Mouse (Mus musculus) midbrain, postnatal 0 days (tissue): Measurements from ENCODE around the gene H3f3a. TPM values are rescaled to one million over a fixed set of nuclear protein-coding genes. Genes with fewer than 3 reads are reported as not detected.

Source experiments
- ATAC-seq: fragments of 200-750 bp; cut with Nextera tagmentation; 2 replicates; pipeline ENCODE4 v1.8.0; 2017; ENCODE audit warnings: moderate number of reproducible peaks, mild to moderate bottlenecking, moderate TSS enrichment, moderate library complexity; ENCODE audit not compliant: low FRiP score
- DNase-seq: peaks from one replicate; pipeline ENCODE4 v3.0.0-alpha.2; 2015; ENCODE audit warnings: low spot score
- H3K27ac ChIP-seq: fragments of 300-500 bp; sonication (generic); 2 replicates; pipeline ENCODE4 v1.5.1; 2014; ENCODE audit warnings: low read depth, mild to moderate bottlenecking, low read length, mixed read lengths
- H3K27me3 ChIP-seq: fragments of 300-500 bp; sonication (generic); 2 replicates; pipeline ENCODE4 v1.6.1; 2014; ENCODE audit warnings: low read length, control low read depth, mixed read lengths; ENCODE audit not compliant: insufficient read depth
- H3K36me3 ChIP-seq: fragments of 300-500 bp; sonication (generic); 2 replicates; pipeline ENCODE4 v1.6.1; 2014; ENCODE audit warnings: low read length, control low read depth, mixed read lengths; ENCODE audit not compliant: insufficient read depth
- H3K4me1 ChIP-seq: fragments of 300-500 bp; sonication (generic); 2 replicates; pipeline ENCODE4 v1.6.1; 2014; ENCODE audit warnings: mild to moderate bottlenecking, control low read depth, antibody characterized with exemption, low read length, mixed read lengths; ENCODE audit not compliant: insufficient read depth
- H3K4me2 ChIP-seq: fragments of 300-500 bp; sonication (generic); 2 replicates; pipeline ENCODE4 v1.6.1; 2014; ENCODE audit warnings: low read depth, mild to moderate bottlenecking, low read length, mixed read lengths; ENCODE audit not compliant: poor library complexity, severe bottlenecking
- H3K4me3 ChIP-seq: fragments of 300-500 bp; sonication (generic); 2 replicates; pipeline ENCODE4 v1.5.1; 2014; ENCODE audit warnings: low read depth, mild to moderate bottlenecking, low read length, moderate library complexity
- H3K9ac ChIP-seq: fragments of 300-500 bp; sonication (generic); replicated peaks from 2 replicates; pipeline ENCODE4 v1.6.1; 2014; ENCODE audit warnings: mild to moderate bottlenecking, low read length, moderate library complexity, mixed read lengths; ENCODE audit not compliant: poor library complexity, severe bottlenecking
- H3K9me3 ChIP-seq: fragments of 300-500 bp; sonication (generic); 2 replicates; pipeline ENCODE4 v1.6.1; 2016; ENCODE audit warnings: low read length, control low read depth
- CTCF ChIP-seq: IDR thresholded peaks from 2 replicates; pipeline ENCODE4 v1.5.1; 2016; ENCODE audit warnings: antibody characterized with exemption, mild to moderate bottlenecking
- WGBS: fragments of 180-500 bp; shearing (Covaris S2); extraction: QIAGEN DNeasy Blood & Tissue Kit; methylation state at CpG from one replicate; pipeline ENCODE4 v1.1.7; 2014; 5-methylcytosine and 5-hydroxymethylcytosine counted together
- polyA plus RNA-seq: library from polyadenylated mRNA; unstranded; fragments of >200 nt; fragmentation: Nextera tagmentation; extraction: Ambion mirVana; gene quantifications from 2 replicates; pipeline ENCODE4 v1.2.1, GENCODE M21; 2015
- total RNA-seq: library from RNA; depleted of rRNA; stranded (reverse); fragments of >200 nt; gene quantifications from 2 replicates; pipeline ENCODE4 v1.2.3, GENCODE M21; 2014

H3f3a gene
- total and polyA plus RNA-seq, 2 experiments from 2014 or later = 1,783 to 2,039 TPM

- peak overlapping the region; percentile 77 for H3K9ac ChIP-seq
- H3K36me3 ChIP-seq = no peaks in the 10 kb centered on the region
- ATAC-seq (peak; percentile 22; the same call in 1 of the 2 replicates), DNase-seq (no peak)
- peak overlapping the region; percentile 99 for H3K4me2 ChIP-seq
- TF ChIP-seq CTCF = no peak
- H3K9me3 ChIP-seq = no peaks in the 10 kb centered on the region
- 6% methylated on average over 10 of the region's 10 CpGs for WGBS
- peak overlapping the region; percentile 84 for H3K27ac ChIP-seq
- H3K27me3 ChIP-seq = no peaks in the 10 kb centered on the region
- no peaks in the 10 kb centered on the region for H3K4me1 ChIP-seq
- peak overlapping the region; percentile 65 for H3K4me3 ChIP-seq
These were observed 36.5 kb downstream of the H3f3a start for GRCm38 (mm10) chr1:180777289-180777659.

- Histone ChIP-seq H3K4me2 (no peak overlapping the region), H3K9ac (no peak overlapping the region), H3K36me3 (no peaks in the 10 kb centered on the region), H3K9me3 (no peaks in the 10 kb centered on the region), H3K27ac (no peak overlapping the region), H3K27me3 (no peaks in the 10 kb centered on the region), H3K4me1 (no peaks in the 10 kb centered on the region), H3K4me3 (no peak overlapping the region)
- no peak for DNase-seq
- ATAC-seq = no peak
- no peak for TF ChIP-seq CTCF
- WGBS = 80% methylated on average over 6 of the region's 6 CpGs
These were observed 37.2 kb downstream of the H3f3a start for GRCm38 (mm10) chr1:180776494-180776893.

GRCm38 (mm10) chr1:180775849-180776493, 37.8 kb downstream of the H3f3a start:
- 31% methylated on average over 6 of the region's 6 CpGs for WGBS
- Histone ChIP-seq H3K27me3 (no peaks in the 10 kb centered on the region), H3K27ac (no peak overlapping the region)

GRCm38 (mm10) chr1:180775317-180775716, 38.4 kb downstream of the H3f3a start:
- 83% methylated on average over 8 of the region's 10 CpGs for WGBS
- Histone ChIP-seq H3K9ac (no peak overlapping the region), H3K36me3 (no peaks in the 10 kb centered on the region), H3K27me3 (no peaks in the 10 kb centered on the region), H3K4me1 (no peaks in the 10 kb centered on the region), H3K4me3 (no peak overlapping the region), H3K4me2 (no peak overlapping the region), H3K27ac (no peak overlapping the region), H3K9me3 (no peaks in the 10 kb centered on the region)
- DNase-seq (no peak), ATAC-seq (no peak)
- TF ChIP-seq CTCF = no peak

More at GRCm38 (mm10) chr1:180775849-180776493, 37.8 kb downstream of the H3f3a start:
- no peak for TF ChIP-seq CTCF
- Histone ChIP-seq H3K9me3 (no peaks in the 10 kb centered on the region), H3K4me3 (no peak overlapping the region), H3K4me2 (no peak overlapping the region), H3K36me3 (no peaks in the 10 kb centered on the region), H3K4me1 (no peaks in the 10 kb centered on the region), H3K9ac (no peak overlapping the region)
- ATAC-seq = no peak
- DNase-seq = no peak

GRCm38 (mm10) chr1:180774664-180775063, 39.1 kb downstream of the H3f3a start:
- H3K4me2 ChIP-seq = no peak overlapping the region
- WGBS = 64% methylated on average over 3 of the region's 3 CpGs
- TF ChIP-seq CTCF = peak; percentile 58
- no peak overlapping the region for H3K4me3 ChIP-seq
- ATAC-seq (no peak), DNase-seq (no peak)
- H3K27me3 ChIP-seq = no peaks in the 10 kb centered on the region
- no peaks in the 10 kb centered on the region for H3K4me1 ChIP-seq
- no peak overlapping the region for H3K9ac ChIP-seq
- no peaks in the 10 kb centered on the region for H3K36me3 ChIP-seq
- no peaks in the 10 kb centered on the region for H3K9me3 ChIP-seq
- no peak overlapping the region for H3K27ac ChIP-seq

- no peak for ATAC-seq
- H3K4me3 ChIP-seq = no peak overlapping the region
These were observed 41.5 kb downstream of the H3f3a start for GRCm38 (mm10) chr1:180772291-180772690.

More at GRCm38 (mm10) chr1:180772291-180772690, 41.5 kb downstream of the H3f3a start:
- Histone ChIP-seq H3K36me3 (no peaks in the 10 kb centered on the region), H3K4me1 (no peaks in the 10 kb centered on the region), H3K4me2 (no peak overlapping the region), H3K27ac (no peak overlapping the region), H3K9ac (no peak overlapping the region), H3K27me3 (no peaks in the 10 kb centered on the region), H3K9me3 (no peaks in the 10 kb centered on the region)
- no peak for TF ChIP-seq CTCF
- no peak for DNase-seq
- 87% methylated on average over 3 of the region's 3 CpGs for WGBS
